Mouse (Mus musculus) spleen, postnatal 14 days (tissue): Measurements from ENCODE around the gene Minos1.

ENCODE experiments used
- DNase-seq, 2 experiments: peaks; one replicate each; pipeline ENCODE4 v3.0.0; 2021 to 2022; ENCODE audit warnings: low spot score in 2 of 2

Gene Minos1

DNA sequence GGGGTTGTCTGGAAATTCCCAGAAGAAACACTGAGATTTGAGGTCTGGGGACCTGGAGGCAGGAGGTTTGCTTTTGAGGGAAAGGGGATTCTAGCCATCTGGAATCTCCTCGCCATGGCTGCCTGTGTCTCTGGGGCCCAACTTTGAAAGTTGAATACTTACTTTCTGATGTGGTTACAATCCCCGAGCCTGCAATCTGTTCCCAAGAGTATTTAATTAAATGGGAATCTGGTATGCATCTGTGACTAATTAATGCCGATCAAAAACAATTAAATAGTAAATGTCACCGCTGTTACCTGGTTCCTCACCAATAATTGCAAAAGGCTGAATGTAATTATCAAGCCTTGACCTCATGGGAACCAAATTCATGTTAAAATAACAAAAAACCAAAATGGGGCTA, 13.7 kb upstream of the Minos1 start:
- no peak for DNase-seq

DNA sequence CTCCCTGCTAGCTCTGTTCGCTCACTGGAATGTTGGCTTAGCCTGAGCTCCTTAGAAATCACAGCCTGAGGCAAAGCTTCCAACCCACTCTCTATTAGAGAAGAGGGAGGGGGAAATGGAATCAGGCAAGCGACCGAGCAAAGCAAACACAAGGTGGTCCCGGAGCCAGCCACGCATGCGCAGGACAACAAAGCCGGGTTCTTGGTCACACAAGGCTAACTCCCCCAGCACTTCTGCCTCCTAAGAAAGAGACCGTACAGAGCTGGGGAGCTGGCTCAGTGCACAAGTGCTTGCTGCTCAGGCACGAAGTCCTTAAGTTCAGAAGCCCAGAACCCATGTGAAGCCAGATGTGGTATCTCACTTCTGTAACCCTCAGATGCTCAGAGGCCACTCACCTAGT, 12.1 kb upstream of the Minos1 start:
- no peak for DNase-seq

GRCm38 (mm10) chr4:139141785-139142184, 10.9 kb upstream of the Minos1 start:
- no peak for DNase-seq

GRCm38 (mm10) chr4:139140267-139140666, 9.4 kb upstream of the Minos1 start:
- no peak for DNase-seq

GRCm38 (mm10) chr4:139136011-139136410, 5.1 kb upstream of the Minos1 start:
- no peak for DNase-seq

- no peak for DNase-seq
These were observed 2.2 kb upstream of the Minos1 start for GRCm38 (mm10) chr4:139133109-139133508.

DNA sequence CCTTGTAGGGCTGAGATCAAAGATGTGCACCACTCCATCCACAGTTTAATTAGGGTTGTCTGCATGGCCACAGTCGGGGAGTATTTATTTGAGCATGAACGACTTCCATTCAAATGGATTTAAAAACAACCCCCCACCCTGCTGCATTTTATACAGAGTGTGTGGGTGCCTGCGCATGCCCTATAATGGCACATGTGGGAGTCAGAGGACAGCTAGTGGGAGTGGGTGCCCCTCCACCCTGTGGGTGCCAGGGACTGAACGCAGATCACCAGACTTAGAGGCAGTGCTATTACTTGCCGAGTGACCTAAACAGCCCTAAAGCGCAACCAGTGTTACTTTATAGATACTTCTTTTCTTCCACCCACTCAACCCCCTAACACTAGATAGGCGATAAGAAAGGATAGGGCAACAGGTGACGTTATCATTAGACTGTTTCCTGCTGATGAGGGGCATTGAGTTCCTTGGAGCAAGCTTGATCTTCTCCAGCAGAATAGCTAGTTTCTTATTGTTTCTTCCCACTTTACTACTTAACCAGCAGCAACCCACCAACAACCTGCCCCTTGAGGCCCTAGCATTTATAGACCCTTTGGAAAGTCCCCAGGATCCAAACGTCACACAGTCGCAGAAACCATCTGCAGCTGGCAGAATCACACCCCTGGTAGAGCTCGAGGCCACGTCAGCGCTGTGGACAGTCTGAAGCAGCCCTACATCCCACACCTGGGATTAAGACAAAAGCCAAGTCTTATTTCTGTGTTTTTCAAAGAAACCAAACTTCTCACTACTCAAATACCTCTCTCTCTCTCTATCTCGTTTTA, 1.2 kb upstream of the Minos1 start:
- no peak for DNase-seq

GRCm38 (mm10) chr4:139129806-139130700, 860 bp downstream of the Minos1 start:
- DNase-seq, result peak in 1 of 2 experiments; percentile 32

DNA sequence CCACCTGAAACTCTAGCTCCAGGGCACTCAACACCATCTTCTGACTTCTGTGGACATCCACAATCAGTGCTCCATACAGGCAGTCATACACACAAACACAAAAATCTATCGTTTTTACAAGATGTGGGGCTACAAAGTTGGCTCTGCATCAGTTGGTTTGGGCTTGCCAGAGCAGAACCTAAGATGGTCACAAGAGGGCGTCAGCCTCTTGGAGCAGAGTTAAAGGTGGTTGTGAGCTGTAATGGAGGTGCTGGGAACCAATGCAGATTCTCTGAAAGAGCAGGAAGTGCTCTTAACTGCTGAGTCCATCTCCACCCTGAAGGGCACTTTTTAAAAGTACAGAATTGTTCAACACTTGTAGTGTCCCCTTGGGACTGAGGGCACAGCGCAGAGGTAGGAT, 4.4 kb downstream of the Minos1 start:
- no peak for DNase-seq

- no peak for DNase-seq
These were observed 6.0 kb downstream of the Minos1 start for GRCm38 (mm10) chr4:139124940-139125339.

DNA sequence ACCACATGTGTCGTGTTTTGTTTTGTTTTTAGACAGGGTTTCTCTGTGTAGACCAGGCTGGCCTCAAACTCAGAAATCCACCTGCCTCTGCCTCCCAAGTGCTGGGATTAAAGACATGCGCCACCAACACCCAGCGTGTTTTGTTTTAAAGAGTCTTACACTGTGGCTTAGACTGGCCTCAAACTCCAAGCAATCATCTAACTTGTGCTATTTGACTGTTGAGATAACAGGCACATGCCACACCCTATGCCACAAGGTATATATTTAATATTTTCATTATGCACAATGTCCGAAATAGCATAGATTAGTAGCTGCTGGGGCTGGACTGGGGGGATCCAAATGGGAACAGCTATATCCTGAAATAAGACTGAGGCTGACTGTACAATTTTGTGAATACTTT, 8.4 kb downstream of the Minos1 start:
- DNase-seq, result no peak

DNA sequence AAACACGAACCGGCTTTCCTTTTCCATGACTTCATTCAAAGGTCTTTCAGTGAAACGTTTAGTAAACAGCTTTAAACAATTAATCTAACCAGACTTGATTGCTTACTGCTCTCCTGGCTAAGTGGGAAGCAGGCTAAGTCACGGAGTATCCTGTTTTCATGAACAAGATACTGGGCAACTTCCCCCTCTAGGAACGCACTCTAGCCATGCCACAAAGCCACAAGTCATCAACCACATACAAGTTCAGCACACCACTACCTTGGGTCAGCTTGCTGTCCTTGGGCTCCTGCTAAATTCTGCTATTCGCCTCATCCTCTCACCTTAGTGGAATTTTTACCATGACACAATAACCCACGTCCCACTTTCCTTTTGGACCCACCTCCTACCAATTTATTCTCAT, 9.9 kb downstream of the Minos1 start:
- DNase-seq, result no peak

DNA sequence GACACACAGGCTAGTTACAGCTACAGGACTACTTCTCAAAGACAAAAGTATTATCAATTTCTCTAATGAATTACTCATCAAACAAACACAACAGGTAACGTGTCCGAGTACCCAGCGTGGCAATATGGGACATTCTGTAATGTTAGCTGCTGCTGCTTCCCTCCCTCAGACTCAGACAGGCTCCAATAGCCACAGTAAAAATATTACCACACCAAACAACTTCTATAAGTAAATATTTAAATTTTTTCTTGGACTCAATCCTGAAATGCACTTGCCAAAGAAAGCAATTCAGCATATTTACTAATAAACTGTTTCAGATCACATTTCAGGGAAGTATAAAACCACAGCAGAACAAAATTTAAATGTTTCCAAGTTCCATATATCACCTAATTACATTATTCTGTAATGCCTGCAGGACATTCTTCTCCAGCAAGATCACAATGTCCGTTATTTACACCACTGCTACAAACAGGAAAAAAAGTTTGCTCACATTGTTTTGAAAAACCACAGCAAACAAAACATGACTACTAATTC, 10.6 kb downstream of the Minos1 start:
- no peak for DNase-seq

DNA sequence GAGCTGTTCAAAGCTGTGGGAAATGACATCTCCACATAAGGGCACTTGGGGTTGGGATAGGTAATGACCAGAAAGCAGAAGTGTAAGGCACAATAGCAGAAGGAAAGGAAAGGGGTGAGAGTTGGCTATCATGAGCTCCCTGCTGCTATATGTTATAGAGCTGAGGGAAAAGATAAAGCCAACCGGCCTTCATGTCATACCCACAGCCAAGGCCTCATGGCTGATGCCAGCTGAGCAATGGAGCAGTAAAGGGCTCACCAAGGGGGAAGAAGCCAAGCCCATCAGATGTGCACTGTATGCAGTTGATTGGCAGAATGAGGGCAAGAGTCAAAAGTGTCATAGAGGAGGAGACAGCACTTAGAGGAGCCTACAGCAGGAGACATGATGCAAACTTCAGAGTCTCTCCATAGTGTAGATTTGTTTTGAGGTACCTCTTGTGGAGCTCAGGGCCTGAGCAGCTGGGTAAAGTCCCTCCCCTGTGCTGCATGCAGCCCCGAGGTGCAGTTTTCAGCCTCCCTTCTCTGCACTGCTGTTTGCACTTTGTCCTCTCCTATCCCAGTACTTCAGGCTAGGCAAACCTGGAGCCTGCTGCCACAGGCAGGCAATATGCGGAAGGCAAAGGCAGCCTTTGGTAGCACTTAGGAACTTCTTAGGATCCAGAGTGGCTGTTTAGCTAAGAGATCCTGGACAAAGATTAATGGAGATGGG, 14.4 kb downstream of the Minos1 start:
- DNase-seq, result no peak

DNA sequence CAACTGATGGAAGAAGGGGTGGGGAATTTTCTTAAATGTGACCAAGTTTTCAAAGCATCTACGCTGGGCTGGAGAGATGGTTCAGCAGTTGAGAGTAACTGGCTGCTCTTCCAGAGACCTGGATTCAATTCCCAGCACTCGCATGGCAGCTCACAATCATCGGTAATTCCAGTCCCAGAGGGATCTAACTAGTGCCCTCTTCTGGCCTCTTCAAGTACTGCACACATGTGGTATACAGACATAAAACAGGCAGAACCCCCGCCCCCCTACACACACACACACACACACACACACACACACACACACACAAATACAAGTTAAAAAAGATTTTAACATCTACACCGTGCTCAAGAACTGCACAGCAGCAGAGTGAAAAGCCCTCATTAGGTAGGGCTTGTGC, 15.2 kb downstream of the Minos1 start:
- DNase-seq, result no peak

- DNase-seq, result no peak
These were observed 18.4 kb downstream of the Minos1 start for GRCm38 (mm10) chr4:139112482-139112881.

GRCm38 (mm10) chr4:139111421-139111820, 19.5 kb downstream of the Minos1 start:
- DNase-seq, result no peak

GRCm38 (mm10) chr4:139110858-139111257, 20.1 kb downstream of the Minos1 start:
- no peak for DNase-seq

DNA sequence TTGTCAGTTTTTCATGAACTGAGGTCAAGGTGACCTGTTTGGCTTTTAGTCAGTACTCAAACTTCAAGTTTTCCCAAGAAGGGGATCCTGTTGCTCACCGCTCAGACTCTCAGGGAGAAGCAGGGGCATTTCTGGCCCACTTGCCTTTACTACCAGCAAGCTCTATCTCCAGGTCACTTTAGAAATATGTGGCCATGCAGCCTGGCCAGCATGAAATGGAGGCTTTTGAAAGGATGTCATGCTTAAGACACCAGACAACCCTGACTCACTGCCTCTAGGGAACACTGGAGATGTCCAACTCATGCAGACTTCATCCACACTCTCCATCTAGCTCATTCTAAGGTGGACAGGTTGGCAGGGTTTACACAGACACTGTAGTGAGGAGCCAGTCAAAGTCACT, 25.5 kb downstream of the Minos1 start:
- DNase-seq, result no peak

DNA sequence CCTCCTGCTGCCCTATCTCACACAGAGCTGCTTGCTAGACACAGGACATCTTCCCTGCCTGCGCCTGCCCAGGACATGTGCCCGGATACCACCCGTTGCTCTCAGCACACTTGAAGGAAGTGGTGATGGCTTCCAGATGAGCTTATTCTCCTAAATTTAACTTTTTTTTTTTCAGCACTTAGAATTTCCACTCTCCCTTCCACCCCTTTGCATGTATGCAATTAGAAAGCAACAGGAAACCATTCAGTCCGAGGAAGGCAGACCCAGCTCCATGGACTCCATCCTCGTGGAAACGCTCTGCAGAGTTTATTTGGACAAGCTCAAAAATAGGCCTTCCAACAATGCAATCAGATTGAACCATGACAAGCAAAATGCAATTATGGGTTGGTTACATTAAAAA, 29.4 kb downstream of the Minos1 start:
- DNase-seq, result no peak

DNA sequence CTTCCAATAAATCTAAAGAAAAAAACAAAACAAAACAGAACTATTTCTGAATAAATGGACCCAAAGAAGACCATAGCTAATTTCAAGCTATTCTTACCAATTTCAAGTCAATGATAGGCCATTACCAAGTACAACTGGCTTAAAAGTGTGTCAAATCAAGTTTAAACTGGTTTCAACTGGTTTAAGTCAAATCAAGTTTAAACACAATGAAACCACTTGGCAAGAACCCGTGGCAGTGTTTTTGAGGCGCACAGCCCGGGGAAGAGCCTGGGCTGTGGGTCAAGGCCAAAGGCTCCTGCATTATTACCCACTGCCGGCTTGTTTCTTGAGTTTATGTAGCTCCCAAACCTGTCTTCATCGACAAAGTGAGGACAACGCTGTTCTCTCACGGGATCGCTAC, 30.6 kb downstream of the Minos1 start:
- no peak for DNase-seq

GRCm38 (mm10) chr4:139096201-139096600, 34.7 kb downstream of the Minos1 start:
- DNase-seq, result no peak
